Mouse (Mus musculus) brain, embryonic 14.5 days (tissue): ENCODE measurements around the gene Sorl1.

Source experiments
- CTCF ChIP-seq: fragments of 200-500 bp; IDR thresholded peaks from 2 replicates; pipeline ENCODE4 v1.5.1; 2012; ENCODE audit warnings: inconsistent platforms, mild to moderate bottlenecking, moderate library complexity, borderline replicate concordance; ENCODE audit not compliant: insufficient read depth, insufficient read length; ENCODE audit errors: extremely low read depth
- POLR2A ChIP-seq: fragments of 200-500 bp; IDR thresholded peaks from 2 replicates; pipeline ENCODE4 v1.6.1; 2012; ENCODE audit warnings: mild to moderate bottlenecking, inconsistent platforms, borderline replicate concordance; ENCODE audit not compliant: poor library complexity, insufficient read depth, insufficient read length, severe bottlenecking; ENCODE audit errors: extremely low read depth

GRCm38 (mm10) chr9:42108369-42108951 is 15.6 kb downstream of the Sorl1 start:
- TF ChIP-seq CTCF (no peak), POLR2A (no peak)
